Mouse (Mus musculus) CH12.LX (cell line): Measurements from ENCODE around the gene Taf8. TPM values are rescaled to one million over a fixed set of nuclear protein-coding genes. Genes with fewer than 3 reads are reported as not detected.

Experiments used
- DNase-seq: peaks from one replicate; pipeline ENCODE4 v3.0.0-alpha.2; 2013; ENCODE audit errors: extremely low read depth
- H3K27ac ChIP-seq: 2 replicates; pipeline ENCODE4 v1.5.1; 2012; ENCODE audit warnings: low read depth, mild to moderate bottlenecking, control low read depth, moderate library complexity; ENCODE audit not compliant: insufficient read depth
- H3K27me3 ChIP-seq: replicated peaks from 2 replicates; pipeline ENCODE3; 2012; ENCODE audit warnings: inconsistent platforms
- H3K36me3 ChIP-seq, 2 experiments: replicated peaks in 1 of 2; 2 replicates each; pipeline versions ENCODE3 to v1.6.1; 2012; ENCODE audit warnings: inconsistent platforms in 1 of 2, low read length in 1 of 2, mild to moderate bottlenecking in 1 of 2, mixed read lengths in 1 of 2, moderate library complexity in 1 of 2; ENCODE audit not compliant: control insufficient read depth in 1 of 2, insufficient read depth in 1 of 2
- H3K4me1 ChIP-seq, 2 experiments: 2 replicates each; pipeline ENCODE4 v1.6.1; 2012; ENCODE audit warnings: inconsistent platforms in 1 of 2, moderate library complexity in 1 of 2; ENCODE audit not compliant: insufficient read depth in 2 of 2, control insufficient read depth in 1 of 2
- H3K4me2 ChIP-seq: 2 replicates; pipeline ENCODE4 v1.6.1; 2012; ENCODE audit warnings: low read depth, mild to moderate bottlenecking, control low read depth; ENCODE audit not compliant: poor library complexity, insufficient read depth, severe bottlenecking
- H3K4me3 ChIP-seq, 3 experiments: fragments of 150-350 bp in 1 of 3; sonication (generic) in 1 of 3; replicated peaks in 1 of 3; 2 replicates each; pipeline versions ENCODE3 to v1.5.1; 2011 to 2012; ENCODE audit warnings: low read depth in 2 of 3, low read length in 2 of 3, mild to moderate bottlenecking in 2 of 3, moderate library complexity in 2 of 3, control low read depth in 1 of 3, improper control_type of control experiment in 1 of 3, inconsistent platforms in 1 of 3, mixed read lengths in 1 of 3; ENCODE audit not compliant: poor library complexity in 1 of 3
- H3K79me2 ChIP-seq: replicated peaks from 2 replicates; pipeline ENCODE4 v1.6.1; 2012; ENCODE audit warnings: mild to moderate bottlenecking, moderate library complexity; ENCODE audit not compliant: control insufficient read depth, poor library complexity, insufficient read depth, severe bottlenecking; ENCODE audit errors: extremely low read depth
- H3K9ac ChIP-seq: 2 replicates; pipeline ENCODE4 v1.6.1; 2012; ENCODE audit warnings: low read depth, mild to moderate bottlenecking, control low read depth, moderate library complexity; ENCODE audit not compliant: insufficient read depth
- H3K9me3 ChIP-seq: replicated peaks from 2 replicates; pipeline ENCODE3; 2012; ENCODE audit warnings: low read length, inconsistent platforms, mixed read lengths
- BHLHE40 ChIP-seq: IDR thresholded peaks from 2 replicates; pipeline ENCODE4 v1.6.1; 2011; ENCODE audit warnings: mild to moderate bottlenecking, low read depth, low read length, improper control_type of control experiment
- CHD1 ChIP-seq: IDR thresholded peaks from 2 replicates; pipeline ENCODE4 v1.6.1; 2012; ENCODE audit warnings: low read depth, low read length, improper control_type of control experiment, inconsistent platforms
- CTCF ChIP-seq, 2 experiments: IDR thresholded peaks in 1 of 2; conservative IDR thresholded peaks in 1 of 2; 2 replicates each; pipeline ENCODE4 v1.5.1; 2011 to 2012; ENCODE audit warnings: low read depth in 2 of 2, low read length in 2 of 2, improper control_type of control experiment in 1 of 2, inconsistent platforms in 1 of 2, mild to moderate bottlenecking in 1 of 2, moderate library complexity in 1 of 2
- E2F4 ChIP-seq: IDR thresholded peaks from 2 replicates; pipeline ENCODE4 v1.6.1; 2011; ENCODE audit warnings: low read depth, low read length, improper control_type of control experiment; ENCODE audit not compliant: insufficient replicate concordance
- ETS1 ChIP-seq: conservative IDR thresholded peaks from 2 replicates; pipeline ENCODE4 v1.6.1; 2012; ENCODE audit warnings: low read depth, mild to moderate bottlenecking, inconsistent platforms, low read length, improper control_type of control experiment, moderate library complexity
- GABPA ChIP-seq: IDR thresholded peaks from 2 replicates; pipeline ENCODE4 v1.6.1; 2012; ENCODE audit warnings: low read depth, low read length, improper control_type of control experiment, inconsistent platforms; ENCODE audit not compliant: insufficient replicate concordance
- JUND ChIP-seq: conservative IDR thresholded peaks from 2 replicates; pipeline ENCODE4 v1.6.1; 2011; ENCODE audit warnings: low read depth, low read length, improper control_type of control experiment
- KAT2A ChIP-seq: IDR thresholded peaks from 2 replicates; pipeline ENCODE4 v1.6.1; 2012; ENCODE audit warnings: low read length, improper control_type of control experiment, inconsistent platforms; ENCODE audit not compliant: insufficient replicate concordance
- MAX ChIP-seq: IDR thresholded peaks from 2 replicates; pipeline ENCODE4 v1.6.1; 2011; ENCODE audit warnings: low read length, improper control_type of control experiment
- MAZ ChIP-seq: IDR thresholded peaks from 2 replicates; pipeline ENCODE4 v1.6.1; 2012; ENCODE audit warnings: low read depth, mild to moderate bottlenecking, inconsistent platforms, low read length, improper control_type of control experiment, moderate library complexity
- MEF2A ChIP-seq: IDR thresholded peaks from 2 replicates; pipeline ENCODE4 v1.6.1; 2014; ENCODE audit warnings: low read depth, mild to moderate bottlenecking, inconsistent platforms, low read length, improper control_type of control experiment, borderline replicate concordance
- POLR2A ChIP-seq: IDR thresholded peaks from 2 replicates; pipeline ENCODE4 v1.6.1; 2011; ENCODE audit warnings: low read depth, mild to moderate bottlenecking, improper control_type of control experiment, low read length
- POLR2AphosphoS2 ChIP-seq: IDR thresholded peaks from 2 replicates; pipeline ENCODE4 v1.6.1; 2011; ENCODE audit warnings: low read depth, low read length, improper control_type of control experiment
- RAD21 ChIP-seq: IDR thresholded peaks from 2 replicates; pipeline ENCODE4 v1.6.1; 2011; ENCODE audit warnings: low read depth, mild to moderate bottlenecking, low read length, improper control_type of control experiment, moderate library complexity
- RCOR1 ChIP-seq: conservative IDR thresholded peaks from 2 replicates; pipeline ENCODE4 v1.6.1; 2012; ENCODE audit warnings: low read depth, mild to moderate bottlenecking, inconsistent platforms, low read length, improper control_type of control experiment
- TBP ChIP-seq: conservative IDR thresholded peaks from 2 replicates; pipeline ENCODE4 v1.6.1; 2011; ENCODE audit warnings: low read depth, low read length, improper control_type of control experiment
- UBTF ChIP-seq: IDR thresholded peaks from 2 replicates; pipeline ENCODE4 v1.6.1; 2012; ENCODE audit warnings: low read depth, mild to moderate bottlenecking, inconsistent platforms, low read length, improper control_type of control experiment, moderate library complexity
- ZC3H11A ChIP-seq: IDR thresholded peaks from 2 replicates; pipeline ENCODE4 v1.6.1; 2012; ENCODE audit warnings: low read depth, mild to moderate bottlenecking, inconsistent platforms, low read length, improper control_type of control experiment
- ZMIZ1 ChIP-seq: IDR thresholded peaks from 2 replicates; pipeline ENCODE4 v1.6.1; 2012; ENCODE audit warnings: low read depth, mild to moderate bottlenecking, inconsistent platforms, low read length, improper control_type of control experiment
- ZNF384 ChIP-seq: IDR thresholded peaks from 2 replicates; pipeline ENCODE4 v1.6.1; 2012; ENCODE audit warnings: low read depth, low read length, improper control_type of control experiment, inconsistent platforms
- dilution Hi-C: fragments of 300-500 bp; cut with MboI; formaldehyde crosslinking; loops from 2 replicates; pipeline ENCODE4 v1.14.3; 2020; ENCODE audit warnings: low sequenced_read_pairs; ENCODE audit not compliant: extremely low pct_unique_long_range_greater_than_20kb, extremely low pct_ligation_motif_present
- in situ Hi-C: fragments of 300-500 bp; cut with MboI; formaldehyde crosslinking; loops from 3 replicates; pipeline ENCODE4 v1.14.3; 2019; ENCODE audit warnings: low sequenced_read_pairs, low pct_ligation_motif_present, low pct_unique_long_range_greater_than_20kb, mixed read lengths
- polyA plus RNA-seq: library from polyadenylated mRNA; unstranded; fragments of >175 nt; gene quantifications from 2 replicates; pipeline ENCODE4 v1.2.1, GENCODE M21; 2012; ENCODE audit warnings: low read depth; ENCODE audit not compliant: insufficient read length
- total RNA-seq, 2 experiments: library from RNA; depleted of rRNA; stranded (reverse); fragments of 300-350 nt in 1 of 2; fragments of >200 nt in 1 of 2; gene quantifications; 2 replicates each; pipeline ENCODE4 v1.2.3; 2012 to 2014

The Taf8 gene
- total and polyA plus RNA-seq, 3 experiments: 16.9 to 18.0 (median 17.0) TPM

DNA sequence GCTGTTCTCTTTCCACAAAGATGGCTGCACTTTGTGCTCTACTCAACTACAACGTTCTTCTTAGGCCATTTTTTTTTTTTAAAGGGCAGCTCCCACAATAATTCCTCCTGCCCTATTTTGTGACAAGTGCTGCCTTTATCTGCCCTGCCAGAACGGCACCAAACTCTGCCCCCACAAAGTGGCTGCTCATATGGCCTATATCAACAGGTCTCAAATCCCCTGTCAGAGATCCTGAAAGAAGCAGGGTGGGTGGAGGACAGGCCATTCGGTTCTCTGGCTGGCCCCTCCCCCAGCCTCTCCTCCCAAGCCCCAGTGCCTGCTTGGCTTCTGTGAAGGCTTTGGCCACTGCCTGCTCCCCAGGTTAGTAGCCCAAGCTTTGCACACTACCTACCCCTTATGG is 17.1 kb downstream of the Taf8 start:
- Histone ChIP-seq H3K79me2 (no peaks in the 10 kb centered on the region), H3K9ac (no peak overlapping the region), H3K4me3 (no peak overlapping the region), H3K9me3 (no peaks in the 10 kb centered on the region), H3K4me1 (peaks cover 19 to 33% of the 10 kb centered on the region in 2 experiments), H3K27ac (no peak overlapping the region), H3K36me3 (peaks cover 17 to 31% of the 10 kb centered on the region in 2 experiments), H3K27me3 (no peaks in the 10 kb centered on the region), H3K4me2 (no peak overlapping the region)
- dilution Hi-C loops: no loop called here
- in situ Hi-C loops: no loop called here
- no peak for DNase-seq
- no peak for TF ChIP-seq MEF2A
- no peak for TF ChIP-seq KAT2A
- no peak for TF ChIP-seq UBTF
- TF ChIP-seq BHLHE40: no peak
- no peak for TF ChIP-seq RCOR1
- no peak for TF ChIP-seq CTCF (conservative IDR thresholded peaks at IDR 0.05 in 1 of 2, IDR thresholded peaks at IDR 0.05 in 1 of 2; ENCODE audit: low read depth in 2 of 2, low read length in 2 of 2)
- no peak for TF ChIP-seq CHD1
- TF ChIP-seq ZMIZ1: no peak
- TF ChIP-seq POLR2A: no peak
- TF ChIP-seq ZNF384: no peak
- TF ChIP-seq MAX: no peak
- no peak for TF ChIP-seq RAD21

- Histone ChIP-seq H3K36me3 (peaks cover 11 to 25% of the 10 kb centered on the region in 2 experiments), H3K27me3 (no peaks in the 10 kb centered on the region), H3K9ac (no peak overlapping the region), H3K9me3 (no peaks in the 10 kb centered on the region), H3K79me2 (no peaks in the 10 kb centered on the region), H3K4me1 (peaks cover 19 to 33% of the 10 kb centered on the region in 2 experiments), H3K27ac (no peak overlapping the region), H3K4me2 (no peak overlapping the region), H3K4me3 (no peak overlapping the region)
- dilution Hi-C loops (no loop called here), in situ Hi-C loops (no loop called here)
- DNase-seq: peak; percentile 30
- no peak for TF ChIP-seq GABPA
- no peak for TF ChIP-seq UBTF
- no peak for TF ChIP-seq MAZ
- TF ChIP-seq RAD21: no peak
- no peak for TF ChIP-seq POLR2AphosphoS2
- no peak for TF ChIP-seq TBP
- TF ChIP-seq ZNF384: no peak
- no peak for TF ChIP-seq CHD1
- no peak for TF ChIP-seq ZC3H11A
- no peak for TF ChIP-seq E2F4
- TF ChIP-seq ETS1: no peak
- TF ChIP-seq KAT2A: no peak
- TF ChIP-seq JUND: no peak
Observed at GRCm38 (mm10) chr17:47484241-47484921, 17.7 kb downstream of the Taf8 start.
